Mouse (Mus musculus) limb, embryonic 15.5 days (tissue): ENCODE measurements around the gene Txn1. TPM values are rescaled to one million over a fixed set of nuclear protein-coding genes. Genes with fewer than 3 reads are reported as not detected.
A peak's percentile ranks its signal among the peaks of the same experiment; 100 is the strongest.

ENCODE experiments used
- ATAC-seq: fragments of 200-750 bp; cut with Nextera tagmentation; 2 replicates; pipeline ENCODE4 v1.8.0; 2017; ENCODE audit warnings: low read depth, moderate TSS enrichment; ENCODE audit not compliant: insufficient number of reproducible peaks, low FRiP score, low TSS enrichment
- H3K27ac ChIP-seq: fragments of 300-500 bp; sonication (generic); 2 replicates; pipeline ENCODE4 v1.5.1; 2015; ENCODE audit warnings: moderate library complexity, mild to moderate bottlenecking, inconsistent platforms
- H3K27me3 ChIP-seq: fragments of 300-500 bp; sonication (generic); 2 replicates; pipeline ENCODE4 v1.6.1; 2015; ENCODE audit warnings: inconsistent platforms
- H3K36me3 ChIP-seq: fragments of 300-500 bp; sonication (generic); 2 replicates; pipeline ENCODE4 v1.6.1; 2015; ENCODE audit warnings: inconsistent platforms
- H3K4me1 ChIP-seq: fragments of 300-500 bp; sonication (generic); 2 replicates; pipeline ENCODE4 v1.6.1; 2015; ENCODE audit warnings: inconsistent platforms
- H3K4me2 ChIP-seq: fragments of 300-500 bp; sonication (generic); 2 replicates; pipeline ENCODE4 v1.6.1; 2015; ENCODE audit warnings: mild to moderate bottlenecking, inconsistent platforms
- H3K4me3 ChIP-seq: fragments of 300-500 bp; sonication (generic); 2 replicates; pipeline ENCODE4 v1.5.1; 2015; ENCODE audit warnings: mild to moderate bottlenecking, inconsistent platforms
- H3K9ac ChIP-seq: fragments of 300-500 bp; sonication (generic); 2 replicates; pipeline ENCODE4 v1.6.1; 2015; ENCODE audit warnings: inconsistent platforms
- H3K9me3 ChIP-seq: fragments of 300-500 bp; sonication (generic); 2 replicates; pipeline ENCODE4 v1.6.1; 2016; ENCODE audit warnings: inconsistent platforms
- WGBS: fragments of 180-500 bp; shearing (Covaris S2); methylation state at CpG from one replicate; pipeline ENCODE4 v1.1.7; 2015; 5-methylcytosine and 5-hydroxymethylcytosine counted together
- polyA plus RNA-seq: library from polyadenylated mRNA; unstranded; fragments of >200 nt; fragmentation: Nextera tagmentation; extraction: Ambion mirVana; gene quantifications from 2 replicates; pipeline ENCODE4 v1.2.1, GENCODE M21; 2015

Gene Txn1
- polyA plus RNA-seq, 1 experiment from 2014 or later: 362 TPM

DNA sequence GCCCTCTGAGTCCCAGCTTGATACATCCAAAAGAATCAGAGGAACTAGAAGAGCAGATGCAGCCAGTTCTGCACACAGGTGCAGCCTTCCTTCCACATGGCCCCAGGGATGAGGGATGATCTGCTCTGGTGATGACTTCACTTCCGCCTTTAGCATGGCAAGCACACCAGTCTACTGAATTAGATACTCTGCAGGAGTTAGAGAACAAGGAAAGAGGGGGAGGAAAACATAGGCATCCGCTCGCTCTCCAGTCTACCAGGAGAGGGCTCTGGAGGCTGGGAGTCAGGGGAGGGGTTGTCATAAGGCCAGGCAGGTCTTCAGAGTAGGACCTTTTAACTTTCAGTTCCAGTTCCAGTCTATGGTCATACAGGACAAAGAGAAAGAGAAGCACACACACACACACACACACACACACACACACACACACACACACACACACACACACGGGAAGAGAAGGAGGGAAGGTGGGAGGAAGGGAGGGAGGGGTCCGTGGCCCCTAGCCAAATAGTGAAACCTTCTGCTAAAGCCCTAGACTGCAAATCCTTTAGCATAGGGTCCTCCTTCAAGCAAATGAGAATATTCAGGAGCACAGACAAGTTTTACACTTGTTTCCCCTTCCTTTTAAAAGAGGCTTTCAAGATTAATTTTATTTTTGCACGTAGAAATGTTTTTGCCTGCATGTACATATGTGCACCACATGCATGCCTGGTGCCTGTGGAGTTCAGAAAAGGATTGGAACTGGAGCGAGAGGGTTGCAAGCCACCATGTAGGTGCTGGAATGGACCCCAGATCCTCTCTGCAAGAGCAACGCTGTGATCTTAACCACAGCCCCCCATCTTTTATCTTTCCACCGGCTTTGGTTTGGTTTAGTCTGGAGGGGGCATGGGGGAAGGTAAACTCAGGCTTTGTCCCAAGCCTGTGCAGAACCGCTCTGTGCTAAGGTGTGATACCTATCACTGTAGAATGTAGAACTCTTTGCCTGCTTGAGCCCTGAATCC, 41.7 kb downstream of the Txn1 start:
- Histone ChIP-seq H3K4me1 (peaks cover 23% of the 10 kb centered on the region), H3K4me3 (no peak overlapping the region), H3K27ac (no peak overlapping the region), H3K9ac (no peak overlapping the region), H3K27me3 (no peaks in the 10 kb centered on the region), H3K9me3 (no peaks in the 10 kb centered on the region), H3K36me3 (no peaks in the 10 kb centered on the region), H3K4me2 (no peak overlapping the region)
- ATAC-seq: no peak
- WGBS: 60% methylated on average over 9 of the region's 10 CpGs

- Histone ChIP-seq H3K4me1 (peaks cover 23% of the 10 kb centered on the region), H3K4me2 (no peak overlapping the region), H3K27ac (no peak overlapping the region), H3K9ac (no peak overlapping the region), H3K4me3 (no peak overlapping the region), H3K27me3 (no peaks in the 10 kb centered on the region), H3K36me3 (no peaks in the 10 kb centered on the region), H3K9me3 (no peaks in the 10 kb centered on the region)
- ATAC-seq: no peak
Observed at GRCm38 (mm10) chr4:57913021-57913420, 43.2 kb downstream of the Txn1 start.

- no peak overlapping the region for H3K9ac ChIP-seq
- no peaks in the 10 kb centered on the region for H3K27me3 ChIP-seq
- ATAC-seq: no peak
- H3K4me3 ChIP-seq: no peak overlapping the region
- H3K4me2 ChIP-seq: no peak overlapping the region
- peaks cover 9% of the 10 kb centered on the region for H3K4me1 ChIP-seq
- WGBS: 58% methylated on average over 6 of the region's 6 CpGs
- H3K9me3 ChIP-seq: no peaks in the 10 kb centered on the region
- H3K36me3 ChIP-seq: no peaks in the 10 kb centered on the region
- no peak overlapping the region for H3K27ac ChIP-seq
Observed at GRCm38 (mm10) chr4:57908860-57909259, 47.4 kb downstream of the Txn1 start.

DNA sequence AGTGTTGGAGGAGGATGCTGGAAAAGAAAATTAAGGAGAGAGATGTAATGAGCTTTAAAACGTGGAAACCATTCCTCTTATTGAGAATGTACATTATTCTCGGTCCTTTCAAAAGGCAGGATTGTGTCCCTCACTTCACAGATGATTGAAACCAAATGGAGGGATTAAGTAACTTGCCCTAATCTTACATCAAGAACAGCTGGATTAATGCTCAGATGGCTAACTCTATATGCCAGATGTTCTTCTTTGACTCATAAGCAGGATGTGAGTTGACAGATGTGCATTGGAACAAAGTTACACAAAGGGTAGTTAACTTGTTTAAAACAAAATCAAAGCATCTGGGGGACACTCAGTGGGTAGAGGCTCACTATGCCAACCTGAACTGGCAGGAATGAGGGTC, 49.5 kb downstream of the Txn1 start:
- Histone ChIP-seq H3K9me3 (no peaks in the 10 kb centered on the region), H3K9ac (no peak overlapping the region), H3K4me2 (no peak overlapping the region), H3K4me1 (peaks cover 12% of the 10 kb centered on the region), H3K4me3 (no peak overlapping the region), H3K36me3 (no peaks in the 10 kb centered on the region), H3K27me3 (no peaks in the 10 kb centered on the region), H3K27ac (no peak overlapping the region)
- no peak for ATAC-seq
- WGBS: 21% methylated on average over 2 of the region's 2 CpGs

DNA sequence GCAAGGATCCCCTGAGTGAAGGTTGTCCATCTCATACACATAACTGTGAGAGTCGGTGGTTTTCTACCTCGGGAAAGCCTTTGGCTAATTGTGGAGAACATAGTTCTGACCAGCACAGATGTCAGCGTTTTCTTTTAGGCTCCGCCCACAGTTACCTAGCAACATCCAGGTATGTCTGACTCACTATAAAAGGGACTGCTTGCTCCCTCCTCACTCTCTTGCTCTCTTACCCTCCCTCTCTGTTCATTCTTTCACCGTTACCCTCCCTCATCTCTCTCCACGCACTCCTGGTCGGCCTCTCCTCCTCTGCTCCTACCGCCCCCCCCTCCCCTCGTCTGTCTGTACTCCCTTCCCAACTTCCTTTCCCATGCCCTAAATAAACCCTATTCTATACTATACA, 51.6 kb downstream of the Txn1 start:
- Histone ChIP-seq H3K4me3 (no peak overlapping the region), H3K27ac (no peak overlapping the region), H3K9ac (no peak overlapping the region), H3K27me3 (no peaks in the 10 kb centered on the region), H3K4me1 (peaks cover 12% of the 10 kb centered on the region), H3K4me2 (no peak overlapping the region), H3K36me3 (no peaks in the 10 kb centered on the region), H3K9me3 (no peaks in the 10 kb centered on the region)
- 30% methylated on average over 9 of the region's 9 CpGs for WGBS
- no peak for ATAC-seq

GRCm38 (mm10) chr4:57904211-57904610, 52.0 kb downstream of the Txn1 start:
- 9% methylated on average over 5 of the region's 5 CpGs for WGBS
- Histone ChIP-seq H3K4me3 (no peak overlapping the region), H3K36me3 (no peaks in the 10 kb centered on the region), H3K27ac (no peak overlapping the region), H3K4me1 (peaks cover 12% of the 10 kb centered on the region), H3K27me3 (no peaks in the 10 kb centered on the region), H3K9me3 (no peaks in the 10 kb centered on the region), H3K9ac (no peak overlapping the region), H3K4me2 (no peak overlapping the region)
- ATAC-seq: 0 out of 2 replicates have a peak, but pooled peaks have one; percentile 31

DNA sequence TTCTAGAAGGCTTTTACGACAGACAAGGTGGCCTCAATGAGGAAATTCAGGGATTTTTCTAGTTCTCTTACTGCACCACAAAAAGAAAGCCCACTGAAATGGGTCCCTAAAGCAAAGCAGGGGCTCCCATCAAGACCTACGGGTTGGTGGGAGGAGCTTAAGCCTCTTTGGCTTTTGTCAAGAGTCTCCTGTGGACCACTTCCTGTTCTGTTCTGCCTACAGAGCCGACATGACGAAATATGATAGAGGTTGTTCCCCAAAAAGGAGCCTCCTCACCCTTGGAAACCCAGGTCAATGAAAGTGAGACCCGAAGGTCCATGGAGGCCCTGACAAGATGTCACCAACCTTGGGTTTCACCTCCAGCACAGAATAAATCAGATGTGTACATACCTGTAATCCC, 53.6 kb downstream of the Txn1 start:
- Histone ChIP-seq H3K9me3 (no peaks in the 10 kb centered on the region), H3K4me1 (peaks cover 12% of the 10 kb centered on the region), H3K9ac (no peak overlapping the region), H3K27ac (no peak overlapping the region), H3K27me3 (no peaks in the 10 kb centered on the region), H3K4me3 (no peak overlapping the region), H3K36me3 (no peaks in the 10 kb centered on the region), H3K4me2 (no peak overlapping the region)
- 77% methylated on average over 5 of the region's 5 CpGs for WGBS
- no peak for ATAC-seq

GRCm38 (mm10) chr4:57901210-57901609, 55.0 kb downstream of the Txn1 start:
- WGBS: 13% methylated on average over 4 of the region's 4 CpGs
- no peak for ATAC-seq
- no peak overlapping the region for H3K4me3 ChIP-seq

DNA sequence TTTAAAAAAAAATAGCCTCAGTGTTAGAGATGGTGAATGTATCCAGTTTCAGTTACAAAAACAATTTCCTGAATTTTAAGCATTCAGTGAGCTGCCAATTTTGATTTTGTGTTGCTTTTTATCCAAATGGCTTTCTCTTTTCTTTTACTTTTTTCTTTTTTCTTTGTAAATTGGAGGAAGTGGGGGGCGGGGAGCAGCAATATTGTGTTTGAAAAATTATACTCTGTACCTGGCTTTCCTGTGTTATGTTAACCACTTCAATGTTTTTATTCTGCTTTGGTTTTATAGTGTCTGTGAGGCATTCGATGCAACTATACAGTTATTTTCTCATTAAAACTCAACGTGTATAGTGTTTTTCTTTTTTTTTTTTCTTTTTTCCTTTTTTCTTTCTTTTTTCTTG, 59.6 kb downstream of the Txn1 start:
- Histone ChIP-seq H3K4me3 (no peak overlapping the region), H3K27ac (no peak overlapping the region), H3K4me2 (no peak overlapping the region), H3K9me3 (no peaks in the 10 kb centered on the region), H3K27me3 (no peaks in the 10 kb centered on the region), H3K4me1 (no peaks in the 10 kb centered on the region), H3K36me3 (peaks cover 7% of the 10 kb centered on the region; the same call in 1 of the 2 replicates), H3K9ac (no peak overlapping the region)
- WGBS: 56% methylated on average over 3 of the region's 3 CpGs
- ATAC-seq: no peak

More at GRCm38 (mm10) chr4:57901210-57901609, 55.0 kb downstream of the Txn1 start:
- Histone ChIP-seq H3K9ac (no peak overlapping the region), H3K36me3 (no peaks in the 10 kb centered on the region), H3K4me1 (peaks cover 12% of the 10 kb centered on the region), H3K4me2 (no peak overlapping the region), H3K9me3 (no peaks in the 10 kb centered on the region), H3K27me3 (no peaks in the 10 kb centered on the region), H3K27ac (no peak overlapping the region)

DNA sequence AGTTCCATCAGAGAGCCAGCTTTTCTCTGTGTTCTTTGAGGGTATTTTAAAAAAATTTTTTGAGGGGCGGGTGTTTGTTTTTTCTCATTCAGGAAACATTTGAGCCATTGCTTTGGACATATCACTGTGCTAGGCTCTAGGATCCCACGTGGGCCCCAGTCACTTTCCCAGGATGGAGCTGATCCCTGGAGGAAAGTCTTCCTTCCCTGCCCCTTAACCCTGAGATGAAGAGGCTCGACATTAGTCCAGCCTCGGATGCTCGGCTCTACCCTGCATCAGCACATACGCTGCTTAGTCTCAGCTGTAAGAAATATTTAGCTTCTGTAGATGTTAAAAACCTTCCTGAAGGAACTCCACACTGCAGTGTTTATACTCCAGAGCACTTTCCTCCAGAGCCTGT, 60.3 kb downstream of the Txn1 start:
- 66% methylated on average over 6 of the region's 6 CpGs for WGBS
- Histone ChIP-seq H3K4me3 (no peak overlapping the region), H3K9ac (no peak overlapping the region), H3K27me3 (no peaks in the 10 kb centered on the region), H3K4me1 (no peaks in the 10 kb centered on the region), H3K9me3 (no peaks in the 10 kb centered on the region), H3K4me2 (no peak overlapping the region), H3K27ac (no peak overlapping the region), H3K36me3 (peaks cover 7% of the 10 kb centered on the region; the same call in 1 of the 2 replicates)
- no peak for ATAC-seq

- Histone ChIP-seq H3K9me3 (no peaks in the 10 kb centered on the region), H3K36me3 (peaks cover 7% of the 10 kb centered on the region; the same call in 1 of the 2 replicates), H3K27me3 (no peaks in the 10 kb centered on the region), H3K4me3 (no peak overlapping the region), H3K4me1 (no peaks in the 10 kb centered on the region), H3K4me2 (no peak overlapping the region), H3K27ac (no peak overlapping the region), H3K9ac (no peak overlapping the region)
- 54% methylated on average over 5 of the region's 5 CpGs for WGBS
- ATAC-seq: no peak
Observed at GRCm38 (mm10) chr4:57895140-57895539, 61.1 kb downstream of the Txn1 start.
